Mouse (Mus musculus): ENCODE results near the gene Arhgdib. TPM values are rescaled to one million over a fixed set of nuclear protein-coding genes. Genes with fewer than 3 reads are reported as not detected.

Arhgdib gene
- polyA plus RNA-seq, 1 experiment from 2014 or later = 118 TPM

- ATAC-seq (ENCODE audit: low read depth) = no peak
Measured at GRCm38 (mm10) chr6:136957062-136957461, 15.4 kb upstream of the Arhgdib start.

GRCm38 (mm10) chr6:136955240-136955639, 13.5 kb upstream of the Arhgdib start:
- no peaks in the 10 kb centered on the region for H3K4me1 ChIP-seq (ENCODE audit: control insufficient read depth, insufficient read depth, low read length)
- H3K27me3 ChIP-seq (replicated peaks; ENCODE audit: control insufficient read depth, insufficient read depth, low read length) = no peaks in the 10 kb centered on the region
- H3K4me2 ChIP-seq (ENCODE audit: low read depth, low read length) = no peak overlapping the region
- H3K9ac ChIP-seq (ENCODE audit: low read depth, low read length) = no peak overlapping the region
- no peak overlapping the region for H3K4me3 ChIP-seq (ENCODE audit: low read depth, low read length)
- DNase-seq (ENCODE audit: low spot score) (no peak), ATAC-seq (ENCODE audit: low read depth) (no peak)
- no peaks in the 10 kb centered on the region for H3K36me3 ChIP-seq (ENCODE audit: control insufficient read depth, insufficient read depth, low read length)
- H3K27ac ChIP-seq (replicated peaks; ENCODE audit: low read depth, low read length) = no peak overlapping the region
- no peaks in the 10 kb centered on the region for H3K9me3 ChIP-seq (ENCODE audit: control insufficient read depth, low read length)
- WGBS = 84% methylated on average over 3 of the region's 3 CpGs

More at GRCm38 (mm10) chr6:136957062-136957461, 15.4 kb upstream of the Arhgdib start:
- 62% methylated on average over 7 of the region's 7 CpGs for WGBS
- no peak overlapping the region for H3K4me2 ChIP-seq (ENCODE audit: low read depth, low read length)
- DNase-seq (ENCODE audit: low spot score) = no peak
- no peak overlapping the region for H3K4me3 ChIP-seq (ENCODE audit: low read depth, low read length)
- H3K9me3 ChIP-seq (ENCODE audit: control insufficient read depth, low read length) = no peaks in the 10 kb centered on the region
- no peak overlapping the region for H3K27ac ChIP-seq (replicated peaks; ENCODE audit: low read depth, low read length)
- H3K36me3 ChIP-seq (ENCODE audit: control insufficient read depth, insufficient read depth, low read length) = no peaks in the 10 kb centered on the region
- no peaks in the 10 kb centered on the region for H3K27me3 ChIP-seq (replicated peaks; ENCODE audit: control insufficient read depth, insufficient read depth, low read length)
- H3K4me1 ChIP-seq (ENCODE audit: control insufficient read depth, insufficient read depth, low read length) = no peaks in the 10 kb centered on the region
- H3K9ac ChIP-seq (ENCODE audit: low read depth, low read length) = no peak overlapping the region

- whole genome bisulfite sequencing = 81% methylated on average over 8 of the region's 8 CpGs
- H3K36me3 ChIP-seq (ENCODE audit: control insufficient read depth, insufficient read depth, low read length) = no peaks in the 10 kb centered on the region
- no peak overlapping the region for H3K27ac ChIP-seq (replicated peaks; ENCODE audit: low read depth, low read length)
- H3K4me3 ChIP-seq (ENCODE audit: low read depth, low read length) = no peak overlapping the region
- no peak overlapping the region for H3K9ac ChIP-seq (ENCODE audit: low read depth, low read length)
- ATAC-seq (ENCODE audit: low read depth) (no peak), DNase-seq (ENCODE audit: low spot score) (no peak)
- H3K9me3 ChIP-seq (ENCODE audit: control insufficient read depth, low read length) = no peaks in the 10 kb centered on the region
- H3K27me3 ChIP-seq (replicated peaks; ENCODE audit: control insufficient read depth, insufficient read depth, low read length) = no peaks in the 10 kb centered on the region
- no peaks in the 10 kb centered on the region for H3K4me1 ChIP-seq (ENCODE audit: control insufficient read depth, insufficient read depth, low read length)
- no peak overlapping the region for H3K4me2 ChIP-seq (ENCODE audit: low read depth, low read length)
Measured at GRCm38 (mm10) chr6:136954715-136955114, 13.0 kb upstream of the Arhgdib start.

- ATAC-seq (ENCODE audit: low read depth) = no peak
- H3K4me2 ChIP-seq (ENCODE audit: low read depth, low read length) = no peak overlapping the region
- H3K9ac ChIP-seq (ENCODE audit: low read depth, low read length) = no peak overlapping the region
- DNase-seq (ENCODE audit: low spot score) = no peak
- no peak overlapping the region for H3K27ac ChIP-seq (replicated peaks; ENCODE audit: low read depth, low read length)
- no peaks in the 10 kb centered on the region for H3K9me3 ChIP-seq (ENCODE audit: control insufficient read depth, low read length)
- no peaks in the 10 kb centered on the region for H3K4me1 ChIP-seq (ENCODE audit: control insufficient read depth, insufficient read depth, low read length)
- H3K36me3 ChIP-seq (ENCODE audit: control insufficient read depth, insufficient read depth, low read length) = no peaks in the 10 kb centered on the region
- H3K4me3 ChIP-seq (ENCODE audit: low read depth, low read length) = no peak overlapping the region
- H3K27me3 ChIP-seq (replicated peaks; ENCODE audit: control insufficient read depth, insufficient read depth, low read length) = no peaks in the 10 kb centered on the region
- 70% methylated on average over 6 of the region's 6 CpGs for WGBS
Measured at GRCm38 (mm10) chr6:136954192-136954591, 12.5 kb upstream of the Arhgdib start.

- no peak overlapping the region for H3K9ac ChIP-seq (ENCODE audit: low read depth, low read length)
- H3K27me3 ChIP-seq (replicated peaks; ENCODE audit: control insufficient read depth, insufficient read depth, low read length) = no peaks in the 10 kb centered on the region
- no peak for DNase-seq (ENCODE audit: low spot score)
- H3K9me3 ChIP-seq (ENCODE audit: control insufficient read depth, low read length) = no peaks in the 10 kb centered on the region
- no peak for ATAC-seq (ENCODE audit: low read depth)
- no peak overlapping the region for H3K4me3 ChIP-seq (ENCODE audit: low read depth, low read length)
- no peaks in the 10 kb centered on the region for H3K36me3 ChIP-seq (ENCODE audit: control insufficient read depth, insufficient read depth, low read length)
- WGBS = 87% methylated on average over 9 of the region's 9 CpGs
- H3K4me2 ChIP-seq (ENCODE audit: low read depth, low read length) = no peak overlapping the region
- no peaks in the 10 kb centered on the region for H3K4me1 ChIP-seq (ENCODE audit: control insufficient read depth, insufficient read depth, low read length)
- H3K27ac ChIP-seq (replicated peaks; ENCODE audit: low read depth, low read length) = no peak overlapping the region
Measured at GRCm38 (mm10) chr6:136952930-136953329, 11.2 kb upstream of the Arhgdib start.

- H3K27ac ChIP-seq (replicated peaks; ENCODE audit: low read depth, low read length) = no peak overlapping the region
- no peak for DNase-seq (ENCODE audit: low spot score)
- H3K9me3 ChIP-seq (ENCODE audit: control insufficient read depth, low read length) = no peaks in the 10 kb centered on the region
Measured at GRCm38 (mm10) chr6:136950171-136950570, 8.5 kb upstream of the Arhgdib start.

GRCm38 (mm10) chr6:136947716-136948115, 6.0 kb upstream of the Arhgdib start:
- Histone ChIP-seq H3K27me3 (replicated peaks; ENCODE audit: control insufficient read depth, insufficient read depth, low read length) (no peaks in the 10 kb centered on the region), H3K27ac (replicated peaks; ENCODE audit: low read depth, low read length) (no peak overlapping the region), H3K4me3 (ENCODE audit: low read depth, low read length) (no peak overlapping the region), H3K9ac (ENCODE audit: low read depth, low read length) (no peak overlapping the region), H3K4me1 (ENCODE audit: control insufficient read depth, insufficient read depth, low read length) (no peaks in the 10 kb centered on the region), H3K4me2 (ENCODE audit: low read depth, low read length) (no peak overlapping the region), H3K36me3 (ENCODE audit: control insufficient read depth, insufficient read depth, low read length) (no peaks in the 10 kb centered on the region), H3K9me3 (ENCODE audit: control insufficient read depth, low read length) (no peaks in the 10 kb centered on the region)
- DNase-seq (ENCODE audit: low spot score) = no peak
- no peak for ATAC-seq (ENCODE audit: low read depth)
- 42% methylated on average over 4 of the region's 4 CpGs for WGBS

More at GRCm38 (mm10) chr6:136950171-136950570, 8.5 kb upstream of the Arhgdib start:
- ATAC-seq (ENCODE audit: low read depth) = no peak
- H3K9ac ChIP-seq (ENCODE audit: low read depth, low read length) = no peak overlapping the region
- H3K4me2 ChIP-seq (ENCODE audit: low read depth, low read length) = no peak overlapping the region
- no peaks in the 10 kb centered on the region for H3K27me3 ChIP-seq (replicated peaks; ENCODE audit: control insufficient read depth, insufficient read depth, low read length)
- WGBS = 91% methylated on average over 2 of the region's 2 CpGs
- no peaks in the 10 kb centered on the region for H3K36me3 ChIP-seq (ENCODE audit: control insufficient read depth, insufficient read depth, low read length)
- no peak overlapping the region for H3K4me3 ChIP-seq (ENCODE audit: low read depth, low read length)
- H3K4me1 ChIP-seq (ENCODE audit: control insufficient read depth, insufficient read depth, low read length) = no peaks in the 10 kb centered on the region

- Histone ChIP-seq H3K36me3 (ENCODE audit: control insufficient read depth, insufficient read depth, low read length) (no peaks in the 10 kb centered on the region), H3K27me3 (replicated peaks; ENCODE audit: control insufficient read depth, insufficient read depth, low read length) (no peaks in the 10 kb centered on the region), H3K4me3 (ENCODE audit: low read depth, low read length) (no peak overlapping the region), H3K4me2 (ENCODE audit: low read depth, low read length) (no peak overlapping the region), H3K9ac (ENCODE audit: low read depth, low read length) (no peak overlapping the region), H3K27ac (replicated peaks; ENCODE audit: low read depth, low read length) (no peak overlapping the region), H3K9me3 (ENCODE audit: control insufficient read depth, low read length) (no peaks in the 10 kb centered on the region), H3K4me1 (ENCODE audit: control insufficient read depth, insufficient read depth, low read length) (peaks cover 4% of the 10 kb centered on the region; the same call in 1 of the 2 replicates)
- WGBS = 58% methylated on average over 8 of the region's 9 CpGs
- DNase-seq (ENCODE audit: low spot score) (peak; percentile 35), ATAC-seq (ENCODE audit: low read depth) (peak; percentile 55; the same call in 1 of the 2 replicates)
Measured at GRCm38 (mm10) chr6:136946943-136947342, 5.2 kb upstream of the Arhgdib start.

GRCm38 (mm10) chr6:136946241-136946640, 4.5 kb upstream of the Arhgdib start:
- WGBS = 83% methylated on average over 5 of the region's 5 CpGs
- Histone ChIP-seq H3K9me3 (ENCODE audit: control insufficient read depth, low read length) (no peaks in the 10 kb centered on the region), H3K27ac (replicated peaks; ENCODE audit: low read depth, low read length) (no peak overlapping the region), H3K27me3 (replicated peaks; ENCODE audit: control insufficient read depth, insufficient read depth, low read length) (no peaks in the 10 kb centered on the region), H3K4me1 (ENCODE audit: control insufficient read depth, insufficient read depth, low read length) (peaks cover 10% of the 10 kb centered on the region), H3K36me3 (ENCODE audit: control insufficient read depth, insufficient read depth, low read length) (no peaks in the 10 kb centered on the region), H3K4me3 (ENCODE audit: low read depth, low read length) (no peak overlapping the region), H3K4me2 (ENCODE audit: low read depth, low read length) (no peak overlapping the region), H3K9ac (ENCODE audit: low read depth, low read length) (no peak overlapping the region)
- ATAC-seq (ENCODE audit: low read depth) = no peak
- DNase-seq (ENCODE audit: low spot score) = no peak

All from embryonic facial prominence, embryonic 14.5 days (tissue).